Mouse (Mus musculus): ENCODE results near the gene Lypd8.

The Lypd8 gene

GRCm38 (mm10) chr11:58399985-58400645 lies 21.3 kb downstream of the Lypd8 start:
- DNase-seq (ENCODE audit: low spot score in 2 of 2), result no peak

- DNase-seq (ENCODE audit: low spot score in 2 of 2), result no peak
Measured at GRCm38 (mm10) chr11:58400655-58401054, 21.8 kb downstream of the Lypd8 start.

GRCm38 (mm10) chr11:58408066-58408465 lies 29.2 kb downstream of the Lypd8 start:
- no peak for DNase-seq (ENCODE audit: low spot score in 2 of 2)

- DNase-seq (ENCODE audit: low spot score in 2 of 2), result no peak
Measured at GRCm38 (mm10) chr11:58418336-58418735, 39.5 kb downstream of the Lypd8 start.

- DNase-seq (ENCODE audit: low spot score in 2 of 2), result no peak
Measured at GRCm38 (mm10) chr11:58420815-58421214, 42.0 kb downstream of the Lypd8 start, which contains the start of gene 1810065E05Rik. TSS of gene 1810065E05Rik (plus strand) at chr11:58421111.

- no peak for DNase-seq (ENCODE audit: low spot score in 2 of 2)
Measured at GRCm38 (mm10) chr11:58432259-58432658, 53.4 kb downstream of the Lypd8 start, which contains the start of gene Gm12253. TSS of gene Gm12253 (plus strand) at chr11:58432559.

- no peak for DNase-seq (ENCODE audit: low spot score in 2 of 2)
Measured at GRCm38 (mm10) chr11:58437866-58438265, 59.0 kb downstream of the Lypd8 start.

All from thymus, postnatal 10 days (tissue).